Mouse (Mus musculus): Measurements from ENCODE around the gene Npas4.
"Not testable (repeated sequence)": the region's sequence is repeated elsewhere in the genome, so short reads cannot be mapped to it uniquely, and the experiment has no call there.

Gene Npas4

GRCm38 (mm10) chr19:4992904-4993303 lies 2.8 kb upstream of the Npas4 start:
- no peak for DNase-seq (ENCODE audit: low read depth, low spot score)

GRCm38 (mm10) chr19:4992371-4992770 lies 2.3 kb upstream of the Npas4 start:
- no peak for DNase-seq (ENCODE audit: low read depth, low spot score)

GRCm38 (mm10) chr19:4990716-4991115 lies 600 bp upstream of the Npas4 start:
- no peak for DNase-seq (ENCODE audit: low read depth, low spot score)

GRCm38 (mm10) chr19:4989434-4990255 lies 471 bp downstream of the Npas4 start:
- DNase-seq (ENCODE audit: low read depth, low spot score): no peak

GRCm38 (mm10) chr19:4989013-4989412 lies 1.1 kb downstream of the Npas4 start:
- no peak for DNase-seq (ENCODE audit: low read depth, low spot score)

GRCm38 (mm10) chr19:4981767-4982166 lies 8.3 kb downstream of the Npas4 start:
- DNase-seq (ENCODE audit: low read depth, low spot score): peak; percentile 41

- peak; percentile 17 for DNase-seq (ENCODE audit: low read depth, low spot score)
Observed at GRCm38 (mm10) chr19:4968236-4968635, 21.9 kb downstream of the Npas4 start.

GRCm38 (mm10) chr19:4961928-4962601 lies 28.1 kb downstream of the Npas4 start, which contains the start of gene Mrpl11:
Gene Mrpl11 (plus strand): TSS chr19:4962147.
- DNase-seq (ENCODE audit: low read depth, low spot score): peak; percentile 87

- DNase-seq (ENCODE audit: low read depth, low spot score): not testable (repeated sequence)
Observed at GRCm38 (mm10) chr19:4948641-4949040, 41.5 kb downstream of the Npas4 start.

- no peak for DNase-seq (ENCODE audit: low read depth, low spot score)
Observed at GRCm38 (mm10) chr19:4945540-4945939, 44.6 kb downstream of the Npas4 start.

- no peak for DNase-seq (ENCODE audit: low read depth, low spot score)
Observed at GRCm38 (mm10) chr19:4943253-4943588, 46.9 kb downstream of the Npas4 start.

GRCm38 (mm10) chr19:4942551-4943252 lies 47.4 kb downstream of the Npas4 start, which contains the start of gene Peli3:
Gene Peli3 (minus strand): TSS chr19:4943127.
- peak; percentile 36 for DNase-seq (ENCODE audit: low read depth, low spot score)

- no peak for DNase-seq (ENCODE audit: low read depth, low spot score)
Observed at GRCm38 (mm10) chr19:4937444-4938310, 52.4 kb downstream of the Npas4 start.

- DNase-seq (ENCODE audit: low read depth, low spot score): no peak
Observed at GRCm38 (mm10) chr19:4936896-4937295, 53.2 kb downstream of the Npas4 start.

All from c-Kit-negative CD71-positive TER-119-positive erythroid progenitor cells, embryonic 14.5 days (primary cell).